Mouse (Mus musculus) spleen, postnatal 36 days (tissue): ENCODE measurements at regions not wholly inside any gene's neighbourhood (a gene's known extent, or its start where the extent isn't known, plus 50 kb on each side); places are given as distances from the start of the nearest gene placed in this dataset.

ENCODE experiments used
- DNase-seq, 2 experiments: peaks; one replicate each; pipeline ENCODE4 v3.0.0; 2022; ENCODE audit warnings: low spot score in 2 of 2, mixed read lengths in 1 of 2

GRCm38 (mm10) chr7:136349651-136350050 is 544.8 kb upstream of the Mgmt start:
- no peak for DNase-seq

GRCm38 (mm10) chr7:136357011-136357410 is 537.4 kb upstream of the Mgmt start:
- no peak for DNase-seq

- no peak for DNase-seq
These were observed 528.8 kb upstream of the Mgmt start for GRCm38 (mm10) chr7:136365318-136366211.

GRCm38 (mm10) chr7:136377259-136377658 is 517.2 kb upstream of the Mgmt start:
- no peak for DNase-seq

- DNase-seq: peak in 1 of 2 experiments; percentile 3
These were observed 516.7 kb upstream of the Mgmt start for GRCm38 (mm10) chr7:136377742-136378141.

- DNase-seq: no peak
These were observed 516.1 kb upstream of the Mgmt start for GRCm38 (mm10) chr7:136378321-136378720.

GRCm38 (mm10) chr7:136379319-136379718 is 515.1 kb upstream of the Mgmt start:
- no peak for DNase-seq

GRCm38 (mm10) chr7:136379741-136380140 is 514.7 kb upstream of the Mgmt start:
- no peak for DNase-seq

GRCm38 (mm10) chr7:136383296-136383695 is 511.1 kb upstream of the Mgmt start:
- no peak for DNase-seq

- no peak for DNase-seq
These were observed 506.7 kb upstream of the Mgmt start for GRCm38 (mm10) chr7:136387736-136388135.

- DNase-seq: no peak
These were observed 504.3 kb upstream of the Mgmt start for GRCm38 (mm10) chr7:136390066-136390465.

GRCm38 (mm10) chr7:136393454-136393853 is 501.0 kb upstream of the Mgmt start:
- DNase-seq: no peak

GRCm38 (mm10) chr7:136395838-136396237 is 498.6 kb upstream of the Mgmt start:
- no peak for DNase-seq

GRCm38 (mm10) chr7:136397101-136397500 is 497.3 kb upstream of the Mgmt start:
- no peak for DNase-seq

- no peak for DNase-seq
These were observed 491.5 kb upstream of the Mgmt start for GRCm38 (mm10) chr7:136402688-136403597.

GRCm38 (mm10) chr7:136405391-136405790 is 489.0 kb upstream of the Mgmt start:
- no peak for DNase-seq

GRCm38 (mm10) chr7:136406258-136407100 is 487.9 kb upstream of the Mgmt start:
- DNase-seq: no peak

GRCm38 (mm10) chr7:136414808-136415207 is 479.6 kb upstream of the Mgmt start:
- no peak for DNase-seq

GRCm38 (mm10) chr7:136417327-136417726 is 477.1 kb upstream of the Mgmt start:
- no peak for DNase-seq

GRCm38 (mm10) chr7:136423846-136424531 is 470.4 kb upstream of the Mgmt start:
- no peak for DNase-seq

GRCm38 (mm10) chr7:136427164-136427563 is 467.2 kb upstream of the Mgmt start:
- DNase-seq: no peak
